ENCODE assay signal across 19 mouse cellular contexts in the genomic region with DNA sequence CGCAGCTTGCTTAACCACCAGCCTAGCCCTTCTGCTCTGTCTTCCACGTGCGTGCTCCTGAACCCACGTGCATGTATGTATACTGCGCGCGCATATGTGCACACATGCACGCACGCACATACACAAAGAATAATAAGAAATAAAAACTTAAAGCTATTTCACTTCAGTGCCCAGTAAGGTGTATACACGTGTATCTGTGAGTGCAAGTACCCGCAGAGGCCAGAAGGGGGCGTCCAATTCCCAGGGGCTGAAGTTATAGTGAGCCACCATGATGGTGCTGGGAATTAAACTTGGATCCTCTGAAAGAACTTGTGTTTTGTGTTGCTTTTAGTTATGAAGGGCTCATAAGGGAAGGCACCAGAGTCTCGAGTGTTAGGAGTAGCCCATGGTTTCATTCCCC.
DNase-seq lines count a peak whose midpoint lies in the region; ATAC-seq and TF ChIP-seq lines count a peak whose summit lies in the region.
"Had no signal": no experiment of that assay in that cellular context is flagged by ENCODE, and none has a peak within 500 bp of the region (broad histone marks: within the 10 kb centered on the region; RNA-seq: fewer than 3 reads in every experiment).

No protein-coding gene starts in this region.

- WGBS in liver, adult 2 months, result 92% methylated on average over 13 of the region's 13 CpGs
- 86% methylated on average over 13 of the region's 13 CpGs for WGBS in liver, embryonic 11.5 days
- 89% methylated on average over 13 of the region's 13 CpGs for WGBS in stomach, postnatal 0 days

- H3K27ac ChIP-seq in liver, adult 2 months (replicated peaks; ENCODE audit: insufficient read depth, low read depth, low read length), result no peak overlapping the region
- no peak overlapping the region for H3K27ac ChIP-seq in liver, embryonic 11.5 days (ENCODE audit: low read depth, low read length)
- H3K27ac ChIP-seq in testis, adult 2 months (ENCODE audit: control insufficient read depth, insufficient read depth, low read depth, low read length), result no peak overlapping the region
- no peak overlapping the region for H3K27ac ChIP-seq in stomach, postnatal 0 days (replicated peaks)
- H3K27ac ChIP-seq: forebrain, embryonic 10.5 days; heart, embryonic 13.5 days; hindbrain, embryonic 15.5 days; midbrain, embryonic 12.5 days; neural tube, embryonic 15.5 days had no signal

- no peaks in the 10 kb centered on the region for H3K27me3 ChIP-seq in liver, adult 2 months (ENCODE audit: control insufficient read depth, insufficient read depth, low read length)
- no peaks in the 10 kb centered on the region for H3K27me3 ChIP-seq in liver, embryonic 11.5 days (replicated peaks; ENCODE audit: control insufficient read depth, insufficient read depth, low read length)
- no peaks in the 10 kb centered on the region for H3K27me3 ChIP-seq in testis, adult 2 months (ENCODE audit: control insufficient read depth, insufficient read depth, low read length)
- H3K27me3 ChIP-seq in stomach, postnatal 0 days (ENCODE audit: control insufficient read depth, insufficient read depth, low read length), result no peaks in the 10 kb centered on the region
- H3K27me3 ChIP-seq: heart, embryonic 13.5 days; hindbrain, embryonic 15.5 days; neural tube, embryonic 15.5 days had no signal

- H3K4me3 ChIP-seq in liver, adult 2 months (ENCODE audit: insufficient read depth, low read depth, low read length), result no peak overlapping the region
- no peak overlapping the region for H3K4me3 ChIP-seq in liver, embryonic 11.5 days (ENCODE audit: low read depth, low read length)
- peak overlapping the region; percentile 49 for H3K4me3 ChIP-seq in testis, adult 2 months (ENCODE audit: control insufficient read depth, low read depth, low read length)
- no peak overlapping the region for H3K4me3 ChIP-seq in stomach, postnatal 0 days (ENCODE audit: low read depth, low read length)
- H3K4me3 ChIP-seq: forebrain, embryonic 10.5 days; heart, embryonic 13.5 days; hindbrain, embryonic 15.5 days; midbrain, embryonic 12.5 days; neural tube, embryonic 15.5 days had no signal

- TF ChIP-seq POLR2A in liver, adult 2 months (IDR thresholded peaks at IDR 0.05; ENCODE audit: extremely low read depth, insufficient read depth, low read length), result no peak
- no peak for TF ChIP-seq POLR2A in testis, adult 2 months (IDR thresholded peaks at IDR 0.05; ENCODE audit: control insufficient read depth, low read depth, low read length)

- H3K9ac ChIP-seq in liver, adult 2 months (ENCODE audit: low read depth, low read length), result no peak overlapping the region
- H3K9ac ChIP-seq in liver, embryonic 11.5 days (ENCODE audit: low read depth, low read length), result no peak overlapping the region
- H3K9ac ChIP-seq in stomach, postnatal 0 days (ENCODE audit: low read length), result no peak overlapping the region
- H3K9ac ChIP-seq: forebrain, postnatal 0 days; heart, embryonic 13.5 days; hindbrain, embryonic 15.5 days; midbrain, embryonic 12.5 days; neural tube, embryonic 15.5 days had no signal

- peak; percentile 9; the same call in 1 of the 2 replicates for TF ChIP-seq CTCF in liver, adult 2 months (IDR thresholded peaks at IDR 0.05; ENCODE audit: low read depth, low read length)
- peak; percentile 51; the same call in 1 of the 2 replicates for TF ChIP-seq CTCF in testis, adult 2 months (IDR thresholded peaks at IDR 0.05; ENCODE audit: control insufficient read depth, insufficient read depth, insufficient replicate concordance, low read depth, low read length)
- TF ChIP-seq CTCF in stomach, postnatal 0 days (IDR thresholded peaks at IDR 0.05; ENCODE audit: low read depth), result peak; percentile 17

- no peaks in the 10 kb centered on the region for H3K9me3 ChIP-seq in liver, embryonic 11.5 days (ENCODE audit: control insufficient read depth, low read length)
- no peaks in the 10 kb centered on the region for H3K9me3 ChIP-seq in stomach, postnatal 0 days (ENCODE audit: control insufficient read depth, low read length)
- H3K9me3 ChIP-seq: forebrain, embryonic 10.5 days; hindbrain, embryonic 15.5 days; midbrain, embryonic 12.5 days; neural tube, embryonic 15.5 days had no signal

- ATAC-seq in liver, embryonic 11.5 days (replicated peaks; ENCODE audit: low FRiP score), result no peak
- ATAC-seq in stomach, postnatal 0 days (ENCODE audit: low FRiP score, low TSS enrichment), result no peak

- peak; percentile 71 for DNase-seq in heart, adult 11 months
- DNase-seq in heart, postnatal 4 days, result no peak
- DNase-seq in liver, adult 2 months (ENCODE audit: extremely low read depth, low read depth, low spot score), result no peak
- no peak for DNase-seq in liver, embryonic 11.5 days (ENCODE audit: low spot score)
- no peak for DNase-seq in testis, postnatal 10 days (ENCODE audit: low spot score)
- DNase-seq in stomach, postnatal 0 days (ENCODE audit: low spot score), result no peak
- no peak for DNase-seq in layer of hippocampus, postnatal 14 days (ENCODE audit: low spot score in 2 of 2)
- DNase-seq: cerebellum, adult 18-20 months; forebrain, postnatal 0 days; kidney, adult 11 months; kidney, postnatal 25 days; right cerebral cortex, postnatal 14 days; thymus, postnatal 25 days had no signal

- no peaks in the 10 kb centered on the region for H3K4me1 ChIP-seq in liver, adult 2 months (ENCODE audit: control insufficient read depth, insufficient read depth, low read length)
- H3K4me1 ChIP-seq in liver, embryonic 11.5 days (replicated peaks; ENCODE audit: control insufficient read depth, insufficient read depth, low read length), result no peaks in the 10 kb centered on the region
- H3K4me1 ChIP-seq in testis, adult 2 months (ENCODE audit: control insufficient read depth, insufficient read depth, low read length), result 0 out of 2 replicates have a peak, but pooled peaks cover 3% of the 10 kb centered on the region
- H3K4me1 ChIP-seq in stomach, postnatal 0 days (replicated peaks; ENCODE audit: control insufficient read depth, insufficient read depth), result no peaks in the 10 kb centered on the region
- H3K4me1 ChIP-seq: heart, embryonic 13.5 days; hindbrain, embryonic 15.5 days; midbrain, embryonic 12.5 days; neural tube, embryonic 15.5 days had no signal

- TF ChIP-seq EP300 in stomach, postnatal 0 days (optimal IDR thresholded peaks at IDR 0.05), result no peak

- H3K79me2 ChIP-seq in liver, adult 2 months (ENCODE audit: control insufficient read depth, insufficient read depth, low read length), result no peaks in the 10 kb centered on the region

- H3K4me2 ChIP-seq in liver, embryonic 11.5 days, result no peak overlapping the region
- no peak overlapping the region for H3K4me2 ChIP-seq in stomach, postnatal 0 days (replicated peaks; ENCODE audit: low read depth)
- H3K4me2 ChIP-seq: heart, embryonic 13.5 days; hindbrain, embryonic 15.5 days; midbrain, embryonic 12.5 days; neural tube, embryonic 15.5 days had no signal

- H3K36me3 ChIP-seq in liver, adult 2 months (ENCODE audit: control insufficient read depth, insufficient read depth, low read length), result no peaks in the 10 kb centered on the region
- H3K36me3 ChIP-seq in liver, embryonic 11.5 days (ENCODE audit: control insufficient read depth, insufficient read depth, low read length), result no peaks in the 10 kb centered on the region
- H3K36me3 ChIP-seq in testis, adult 2 months (ENCODE audit: control insufficient read depth, insufficient read depth, low read length), result no peaks in the 10 kb centered on the region
- H3K36me3 ChIP-seq in stomach, postnatal 0 days (ENCODE audit: control insufficient read depth, insufficient read depth, low read length), result no peaks in the 10 kb centered on the region
- H3K36me3 ChIP-seq: heart, embryonic 13.5 days; hindbrain, embryonic 15.5 days; midbrain, embryonic 12.5 days; neural tube, embryonic 15.5 days had no signal
